Mouse (Mus musculus) lung, postnatal 0 days (tissue): ENCODE measurements around the gene 1700019A02Rik. TPM values are rescaled to one million over a fixed set of nuclear protein-coding genes. Genes with fewer than 3 reads are reported as not detected.

Experiments used
- ATAC-seq: fragments of 200-750 bp; cut with Nextera tagmentation; 2 replicates; pipeline ENCODE4 v1.8.0; 2017; ENCODE audit warnings: moderate library complexity
- DNase-seq: peaks from one replicate; pipeline ENCODE4 v3.0.0-alpha.2; 2016; ENCODE audit warnings: low spot score
- H3K27ac ChIP-seq: fragments of 300-500 bp; sonication (generic); 2 replicates; pipeline ENCODE4 v1.5.1; 2014; ENCODE audit warnings: antibody characterized with exemption, mild to moderate bottlenecking, low read length, mixed read lengths
- H3K27me3 ChIP-seq: fragments of 300-500 bp; sonication (generic); replicated peaks from 2 replicates; pipeline ENCODE4 v1.6.1; 2014; ENCODE audit warnings: low read length, mixed read lengths; ENCODE audit not compliant: insufficient read depth
- H3K36me3 ChIP-seq: fragments of 300-500 bp; sonication (generic); 2 replicates; pipeline ENCODE4 v1.6.1; 2014; ENCODE audit warnings: low read length, mixed read lengths; ENCODE audit not compliant: insufficient read depth
- H3K4me1 ChIP-seq: fragments of 300-500 bp; sonication (generic); 2 replicates; pipeline ENCODE4 v1.6.1; 2014; ENCODE audit warnings: antibody characterized with exemption, low read depth, low read length, mixed read lengths; ENCODE audit not compliant: insufficient read depth
- H3K4me2 ChIP-seq: fragments of 300-500 bp; sonication (generic); replicated peaks from 2 replicates; pipeline ENCODE4 v1.6.1; 2014; ENCODE audit warnings: low read depth, mild to moderate bottlenecking, low read length, moderate library complexity, mixed read lengths
- H3K4me3 ChIP-seq: fragments of 300-500 bp; sonication (generic); 2 replicates; pipeline ENCODE4 v1.5.1; 2014; ENCODE audit warnings: low read depth, low read length
- H3K9ac ChIP-seq: fragments of 300-500 bp; sonication (generic); replicated peaks from 2 replicates; pipeline ENCODE4 v1.6.1; 2014; ENCODE audit warnings: low read depth, mild to moderate bottlenecking
- H3K9me3 ChIP-seq: fragments of 300-500 bp; sonication (generic); 2 replicates; pipeline ENCODE4 v1.6.1; 2016; ENCODE audit warnings: low read length, mixed read lengths
- CTCF ChIP-seq: IDR thresholded peaks from 2 replicates; pipeline ENCODE4 v1.5.1; 2016; ENCODE audit warnings: antibody characterized with exemption, mild to moderate bottlenecking
- EP300 ChIP-seq: IDR thresholded peaks from 2 replicates; pipeline ENCODE4 v1.6.1; 2016; ENCODE audit warnings: antibody characterized with exemption, mild to moderate bottlenecking, control low read depth
- WGBS: fragments of 180-500 bp; shearing (Covaris S2); extraction: QIAGEN DNeasy Blood & Tissue Kit; methylation state at CpG from one replicate; pipeline ENCODE4 v1.1.7; 2014; 5-methylcytosine and 5-hydroxymethylcytosine counted together
- polyA plus RNA-seq: library from polyadenylated mRNA; unstranded; fragments of >200 nt; fragmentation: Nextera tagmentation; extraction: Ambion mirVana; gene quantifications from 2 replicates; pipeline ENCODE4 v1.2.1, GENCODE M21; 2015

The 1700019A02Rik gene
- not detected in 2 replicates for polyA plus RNA-seq

DNA sequence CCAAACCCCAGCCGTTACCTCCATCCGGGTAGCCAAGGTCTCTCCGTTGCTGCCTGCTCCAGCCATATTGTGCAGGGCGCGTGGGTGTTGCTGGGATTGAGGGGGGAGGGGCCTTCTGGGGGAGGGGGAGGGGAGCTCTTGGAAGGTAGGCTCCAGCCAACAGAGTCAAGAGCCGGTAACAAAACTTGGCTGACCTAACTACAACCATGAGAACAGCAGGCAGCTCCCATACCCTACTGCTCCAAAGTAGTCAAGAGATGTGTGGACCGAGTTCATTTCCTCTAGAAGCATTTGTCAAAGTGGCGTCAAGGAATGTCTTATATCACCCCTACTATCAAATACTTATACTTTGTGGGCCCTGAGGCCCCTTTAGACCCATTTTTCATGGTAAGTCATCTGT, at the start of gene 1700019A02Rik:
TSS of gene 1700019A02Rik (minus strand) at position 101 of the 400 bp plus-strand sequence.
- H3K27ac ChIP-seq, result no peak within 1 kb of the TSS
- H3K9me3 ChIP-seq, result no peaks in the 10 kb centered on the region
- no peaks in the 10 kb centered on the region for H3K4me1 ChIP-seq
- no peak for ATAC-seq
- DNase-seq, result no peak
- TF ChIP-seq EP300, result no peak
- no peak for TF ChIP-seq CTCF
- H3K4me2 ChIP-seq, result no peak within 1 kb of the TSS
- no peak within 1 kb of the TSS for H3K9ac ChIP-seq
- no peaks in the 10 kb centered on the region for H3K27me3 ChIP-seq
- no peak within 1 kb of the TSS for H3K4me3 ChIP-seq
- H3K36me3 ChIP-seq, result no peaks in the 10 kb centered on the region
- 88% methylated on average over 8 of the region's 8 CpGs for WGBS

DNA sequence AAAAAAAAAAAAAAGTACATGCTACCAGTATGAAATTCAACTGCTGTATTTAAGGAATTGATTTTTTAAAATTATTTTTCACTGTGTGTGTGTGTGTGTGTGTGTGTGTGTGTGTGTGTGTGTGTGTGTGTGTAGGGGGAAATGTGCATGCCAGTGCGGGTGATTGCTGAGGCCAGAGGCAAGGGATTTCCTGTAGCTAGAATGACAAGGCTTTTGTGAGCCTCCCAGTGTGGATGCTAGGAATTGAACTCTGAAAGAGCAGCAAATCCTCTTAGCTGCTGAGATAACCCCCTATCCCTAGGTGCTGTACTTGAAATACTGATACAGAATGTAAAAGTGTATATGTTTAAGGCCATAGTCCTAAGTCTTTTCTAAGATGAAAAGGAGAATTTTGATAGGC, 38.6 kb upstream of the 1700019A02Rik start:
- 45% methylated on average over 1 of the region's 1 CpGs for WGBS
- TF ChIP-seq EP300 (no peak), CTCF (no peak)
- Histone ChIP-seq H3K4me1 (no peaks in the 10 kb centered on the region), H3K27ac (no peak overlapping the region), H3K4me2 (no peak overlapping the region), H3K4me3 (no peak overlapping the region), H3K9me3 (no peaks in the 10 kb centered on the region), H3K36me3 (no peaks in the 10 kb centered on the region), H3K9ac (no peak overlapping the region), H3K27me3 (no peaks in the 10 kb centered on the region)
- no peak for DNase-seq
- no peak for ATAC-seq

GRCm38 (mm10) chr1:53225616-53226015, 38.2 kb upstream of the 1700019A02Rik start:
- DNase-seq (no peak), ATAC-seq (no peak)
- H3K9ac ChIP-seq, result no peak overlapping the region
- no peaks in the 10 kb centered on the region for H3K4me1 ChIP-seq
- TF ChIP-seq EP300, result no peak
- no peak for TF ChIP-seq CTCF
- no peak overlapping the region for H3K27ac ChIP-seq
- no peak overlapping the region for H3K4me3 ChIP-seq
- 65% methylated on average over 3 of the region's 3 CpGs for WGBS
- no peak overlapping the region for H3K4me2 ChIP-seq
- H3K9me3 ChIP-seq, result no peaks in the 10 kb centered on the region
- H3K27me3 ChIP-seq, result no peaks in the 10 kb centered on the region
- H3K36me3 ChIP-seq, result no peaks in the 10 kb centered on the region

GRCm38 (mm10) chr1:53224775-53225174, 37.3 kb upstream of the 1700019A02Rik start:
- Histone ChIP-seq H3K9me3 (no peaks in the 10 kb centered on the region), H3K27me3 (no peaks in the 10 kb centered on the region), H3K36me3 (no peaks in the 10 kb centered on the region), H3K4me1 (no peaks in the 10 kb centered on the region), H3K27ac (no peak overlapping the region), H3K4me3 (no peak overlapping the region), H3K9ac (no peak overlapping the region), H3K4me2 (no peak overlapping the region)
- WGBS, result 88% methylated on average over 1 of the region's 1 CpGs
- ATAC-seq (no peak), DNase-seq (no peak)
- TF ChIP-seq CTCF, result no peak
- no peak for TF ChIP-seq EP300

GRCm38 (mm10) chr1:53210136-53210535, 22.7 kb upstream of the 1700019A02Rik start:
- Histone ChIP-seq H3K36me3 (no peaks in the 10 kb centered on the region), H3K9me3 (no peaks in the 10 kb centered on the region), H3K4me1 (no peaks in the 10 kb centered on the region), H3K27ac (no peak overlapping the region), H3K4me3 (no peak overlapping the region), H3K4me2 (no peak overlapping the region), H3K9ac (no peak overlapping the region), H3K27me3 (no peaks in the 10 kb centered on the region)
- no peak for ATAC-seq
- no peak for TF ChIP-seq EP300
- no peak for TF ChIP-seq CTCF
- DNase-seq, result no peak

DNA sequence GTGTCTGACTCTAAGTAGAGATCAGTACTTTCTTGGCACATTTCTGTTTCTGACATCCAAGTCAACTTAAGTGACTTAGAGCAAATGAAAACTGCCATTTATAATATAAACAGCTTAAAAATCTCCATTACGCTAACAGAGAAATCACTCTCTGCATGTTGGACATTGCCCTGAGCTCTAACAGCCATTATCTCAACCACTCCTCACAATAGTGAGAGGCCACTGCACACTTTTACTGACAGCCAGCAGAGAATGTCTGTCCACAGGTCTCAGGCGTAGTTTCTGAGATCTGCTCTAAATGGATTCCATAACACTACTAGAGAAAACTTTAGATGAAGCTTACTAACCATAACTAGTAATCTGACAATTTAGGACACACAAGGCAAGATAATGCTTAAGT, 16.5 kb upstream of the 1700019A02Rik start:
- no peak for DNase-seq
- Histone ChIP-seq H3K4me1 (no peaks in the 10 kb centered on the region), H3K4me3 (no peak overlapping the region), H3K36me3 (no peaks in the 10 kb centered on the region), H3K27ac (no peak overlapping the region), H3K9ac (no peak overlapping the region), H3K27me3 (no peaks in the 10 kb centered on the region), H3K4me2 (no peak overlapping the region), H3K9me3 (no peaks in the 10 kb centered on the region)
- no peak for TF ChIP-seq CTCF
- TF ChIP-seq EP300, result no peak
- 92% methylated on average over 2 of the region's 2 CpGs for WGBS
- ATAC-seq, result no peak

DNA sequence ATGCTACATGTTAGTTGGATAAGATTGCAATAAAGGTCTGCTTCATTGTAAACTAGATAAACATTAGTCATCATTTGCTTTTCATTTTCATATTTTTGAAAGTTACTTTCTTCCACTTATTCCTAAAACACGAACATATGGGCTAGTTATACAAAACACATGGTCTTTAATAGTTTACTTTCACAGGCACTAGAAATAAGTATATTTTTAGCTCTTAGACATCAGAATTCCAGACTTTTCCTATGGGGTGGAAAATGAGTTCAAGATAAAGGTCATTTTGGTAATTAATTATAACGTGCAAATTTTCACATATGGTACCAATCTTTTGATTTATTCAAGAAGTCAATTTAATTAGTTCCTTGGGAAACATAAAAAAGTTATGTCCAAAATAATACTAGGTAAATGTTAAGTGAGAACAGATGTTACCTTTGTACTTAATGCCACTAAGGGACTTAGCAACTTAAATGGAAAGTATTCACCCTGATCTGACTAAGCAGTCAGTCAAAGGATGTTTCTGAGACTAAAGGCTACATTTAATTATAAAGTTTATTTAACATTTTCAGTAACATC, 14.3 kb upstream of the 1700019A02Rik start:
- Histone ChIP-seq H3K36me3 (no peaks in the 10 kb centered on the region), H3K9ac (no peak overlapping the region), H3K9me3 (no peaks in the 10 kb centered on the region), H3K27me3 (no peaks in the 10 kb centered on the region), H3K4me2 (no peak overlapping the region), H3K4me1 (no peaks in the 10 kb centered on the region), H3K4me3 (no peak overlapping the region), H3K27ac (no peak overlapping the region)
- DNase-seq (no peak), ATAC-seq (no peak)
- no peak for TF ChIP-seq EP300
- TF ChIP-seq CTCF, result no peak
- WGBS, result 64% methylated on average over 2 of the region's 2 CpGs
